Mouse (Mus musculus) cortical plate, adult 2 months (tissue): Measurements from ENCODE around the gene Col1a1.

ENCODE experiments used
- CTCF ChIP-seq: fragments of 200-500 bp; IDR thresholded peaks from 2 replicates; pipeline ENCODE4 v1.5.1; 2011; ENCODE audit warnings: mild to moderate bottlenecking, control low read depth, low read length; ENCODE audit not compliant: insufficient read depth; ENCODE audit errors: extremely low read depth
- POLR2A ChIP-seq: fragments of 200-500 bp; IDR thresholded peaks from 2 replicates; pipeline ENCODE4 v1.6.1; 2011; ENCODE audit warnings: mild to moderate bottlenecking, low read length, control low read depth; ENCODE audit not compliant: insufficient read depth; ENCODE audit errors: extremely low read depth

GRCm38 (mm10) chr11:94920996-94921401, 15.0 kb upstream of the Col1a1 start:
- TF ChIP-seq POLR2A (no peak), CTCF (no peak)
